Mouse (Mus musculus): ENCODE measurements around the gene Ticam1. TPM values are rescaled to one million over a fixed set of nuclear protein-coding genes. Genes with fewer than 3 reads are reported as not detected.

Ticam1 gene
- total RNA-seq (2012; rRNA removed) (15.9 and 17.6 TPM in 2 replicates), total RNA-seq (2014; rRNA removed) (4.5 and 6.4 TPM in 2 replicates), polyA plus RNA-seq (2012; ENCODE audit: insufficient read length, low read depth) (14.6 and 18.6 TPM in 2 replicates)

- Histone ChIP-seq H3K79me2 (replicated peaks; ENCODE audit: control insufficient read depth, extremely low read depth, insufficient read depth, poor library complexity, severe bottlenecking) (peaks cover 43% of the 10 kb centered on the region), H3K27me3 (replicated peaks) (no peaks in the 10 kb centered on the region), H3K4me2 (ENCODE audit: insufficient read depth, low read depth, poor library complexity, severe bottlenecking) (peak within 1 kb of the TSS; percentile 84), H3K4me3 (replicated peaks in 1 of 3; ENCODE audit: low read depth in 2 of 3, low read length in 2 of 3, poor library complexity in 1 of 3) (peak within 1 kb of the TSS; percentile 85 to 94 (median 92)), H3K36me3 (replicated peaks in 1 of 2; ENCODE audit: control insufficient read depth in 1 of 2, insufficient read depth in 1 of 2, low read length in 1 of 2) (peaks cover 34 to 59% of the 10 kb centered on the region in 2 experiments), H3K27ac (ENCODE audit: insufficient read depth, low read depth) (peak within 1 kb of the TSS; percentile 87), H3K4me1 (ENCODE audit: control insufficient read depth in 1 of 2, insufficient read depth in 2 of 2) (peaks cover 36 to 64% of the 10 kb centered on the region in 2 experiments), H3K9me3 (replicated peaks; ENCODE audit: low read length) (no peaks in the 10 kb centered on the region), H3K9ac (ENCODE audit: insufficient read depth, low read depth) (peak within 1 kb of the TSS; percentile 86)
- in situ Hi-C loops (cut with MboI; ENCODE audit: low pct_ligation_motif_present, low pct_unique_long_range_greater_than_20kb, low sequenced_read_pairs) (no loop called here), dilution Hi-C loops (cut with MboI; ENCODE audit: extremely low pct_ligation_motif_present, extremely low pct_unique_long_range_greater_than_20kb, low sequenced_read_pairs) (no loop called here)
- DNase-seq (ENCODE audit: extremely low read depth), result peak; percentile 99
- TF ChIP-seq UBTF (IDR thresholded peaks at IDR 0.05; ENCODE audit: low read depth, low read length), result 0 out of 2 replicates have a peak, but pooled peaks have one; percentile 28
- peak in 1 of 2 experiments; percentile 59; a peak in 2 of 4 replicates for TF ChIP-seq CTCF (conservative IDR thresholded peaks at IDR 0.05 in 1 of 2, IDR thresholded peaks at IDR 0.05 in 1 of 2; ENCODE audit: low read depth in 2 of 2, low read length in 2 of 2)
- peak; percentile 88 for TF ChIP-seq JUND (conservative IDR thresholded peaks at IDR 0.05; ENCODE audit: low read depth, low read length)
- TF ChIP-seq POLR2A (IDR thresholded peaks at IDR 0.05; ENCODE audit: low read depth, low read length), result peak; percentile 94
- TF ChIP-seq USF1 (IDR thresholded peaks at IDR 0.05; ENCODE audit: low read depth, low read length), result peak; percentile 21; the same call in 1 of the 2 replicates
- peak; percentile 48 for TF ChIP-seq SMC3 (IDR thresholded peaks at IDR 0.05; ENCODE audit: low read depth, low read length)
- TF ChIP-seq E2F4 (IDR thresholded peaks at IDR 0.05; ENCODE audit: insufficient replicate concordance, low read depth, low read length), result 0 out of 2 replicates have a peak, but pooled peaks have one; percentile 36
- peak; percentile 95; the same call in 1 of the 2 replicates for TF ChIP-seq CHD1 (IDR thresholded peaks at IDR 0.05; ENCODE audit: low read depth, low read length)
- TF ChIP-seq BHLHE40 (IDR thresholded peaks at IDR 0.05; ENCODE audit: low read depth, low read length), result peak; percentile 55
- TF ChIP-seq ZNF384 (IDR thresholded peaks at IDR 0.05; ENCODE audit: low read depth, low read length), result peak; percentile 6; the same call in 1 of the 2 replicates
- TF ChIP-seq NELFE (IDR thresholded peaks at IDR 0.05; ENCODE audit: low read depth, low read length), result peak; percentile 88
- peak; percentile 81 for TF ChIP-seq JUN (IDR thresholded peaks at IDR 0.05; ENCODE audit: insufficient read depth, low read depth, low read length)
- TF ChIP-seq RAD21 (IDR thresholded peaks at IDR 0.05; ENCODE audit: low read depth, low read length), result peak; percentile 30
- TF ChIP-seq RCOR1 (conservative IDR thresholded peaks at IDR 0.05; ENCODE audit: low read depth, low read length), result no peak
- TF ChIP-seq GABPA (IDR thresholded peaks at IDR 0.05; ENCODE audit: insufficient replicate concordance, low read depth, low read length), result no peak
- peak; percentile 74 for TF ChIP-seq EP300 (IDR thresholded peaks at IDR 0.05; ENCODE audit: low read length)
- TF ChIP-seq MAFK (IDR thresholded peaks at IDR 0.05; ENCODE audit: insufficient replicate concordance, low read length), result peak; percentile 48; the same call in 1 of the 2 replicates
- TF ChIP-seq KAT2A (IDR thresholded peaks at IDR 0.05; ENCODE audit: insufficient replicate concordance, low read length), result 0 out of 2 replicates have a peak, but pooled peaks have one; percentile 65
- no peak for TF ChIP-seq ZKSCAN1 (IDR thresholded peaks at IDR 0.05; ENCODE audit: borderline replicate concordance, low read depth, low read length)
- peak; percentile 98 for TF ChIP-seq MAX (IDR thresholded peaks at IDR 0.05; ENCODE audit: low read length)
- TF ChIP-seq IRF4 (IDR thresholded peaks at IDR 0.05; ENCODE audit: low read depth, low read length), result peak; percentile 66
- TF ChIP-seq ETS1 (conservative IDR thresholded peaks at IDR 0.05; ENCODE audit: low read depth, low read length), result peak; percentile 96
- peak; percentile 58; the same call in 1 of the 2 replicates for TF ChIP-seq ZMIZ1 (IDR thresholded peaks at IDR 0.05; ENCODE audit: low read depth, low read length)
- peak; percentile 80; the same call in 1 of the 2 replicates for TF ChIP-seq POLR2AphosphoS2 (IDR thresholded peaks at IDR 0.05; ENCODE audit: low read depth, low read length)
- peak; percentile 81 for TF ChIP-seq TCF12 (IDR thresholded peaks at IDR 0.05; ENCODE audit: low read depth, low read length)
- peak; percentile 95 for TF ChIP-seq MAZ (IDR thresholded peaks at IDR 0.05; ENCODE audit: low read depth, low read length)
- peak; percentile 98 for TF ChIP-seq MXI1 (IDR thresholded peaks at IDR 0.05; ENCODE audit: low read depth, low read length)
- TF ChIP-seq SIN3A (IDR thresholded peaks at IDR 0.05; ENCODE audit: low read length), result peak; percentile 97
- TF ChIP-seq TBP (conservative IDR thresholded peaks at IDR 0.05; ENCODE audit: low read depth, low read length), result peak; percentile 89
- TF ChIP-seq CHD2 (IDR thresholded peaks at IDR 0.05; ENCODE audit: low read length), result no peak; the same call in 1 of the 2 replicates
- peak; percentile 96 for TF ChIP-seq ELF1 (IDR thresholded peaks at IDR 0.05; ENCODE audit: low read depth, low read length)
- no peak for TF ChIP-seq ZC3H11A (IDR thresholded peaks at IDR 0.05; ENCODE audit: low read depth, low read length)
- TF ChIP-seq PAX5 (IDR thresholded peaks at IDR 0.05; ENCODE audit: low read length), result no peak
- peak; percentile 47 for TF ChIP-seq USF2 (conservative IDR thresholded peaks at IDR 0.05; ENCODE audit: low read depth, low read length)
- peak; percentile 67 for TF ChIP-seq HCFC1 (IDR thresholded peaks at IDR 0.05; ENCODE audit: low read depth, low read length)
- TF ChIP-seq MYC (IDR thresholded peaks at IDR 0.05; ENCODE audit: low read depth, low read length), result peak; percentile 100
- TF ChIP-seq NRF1 (IDR thresholded peaks at IDR 0.05; ENCODE audit: low read depth, low read length), result 0 out of 2 replicates have a peak, but pooled peaks have one; percentile 29
Observed at GRCm38 (mm10) chr17:56276643-56277566, at the start of gene Ticam1. Gene Ticam1, minus strand, starts transcription at chr17:56276786.

All from CH12.LX (cell line).